Mouse (Mus musculus): ENCODE measurements around the gene Wt1. TPM values are rescaled to one million over a fixed set of nuclear protein-coding genes. Genes with fewer than 3 reads are reported as not detected.

The Wt1 gene
- polyA plus RNA-seq, 1 experiment from 2014 or later: 8.1 TPM

Other genes starting within 250 kb of the Wt1 start
- 199 and 227 TPM in 2 replicates for gene Eif3m, start 109.4 kb upstream of the Wt1 start, polyA plus RNA-seq (2015; fragmentation: Nextera tagmentation; extraction: Ambion mirVana)
- not detected in 2 replicates for gene Gm11060, start 34.5 kb upstream of the Wt1 start, polyA plus RNA-seq (2015; fragmentation: Nextera tagmentation; extraction: Ambion mirVana)
- 1.4 and 1.8 TPM in 2 replicates for gene Them7, start 97.8 kb downstream of the Wt1 start, polyA plus RNA-seq (2015; fragmentation: Nextera tagmentation; extraction: Ambion mirVana)

Measured in intestine, embryonic 16.5 days (tissue).